Mouse (Mus musculus) heart, postnatal 0 days (tissue): Measurements from ENCODE around the gene Hexb.

Experiments used
- CTCF ChIP-seq: IDR thresholded peaks from 2 replicates; pipeline ENCODE4 v1.5.1; 2016; ENCODE audit warnings: antibody characterized with exemption, control low read depth, low read depth
- EP300 ChIP-seq: IDR thresholded peaks from 2 replicates; pipeline ENCODE4 v1.6.1; 2016; ENCODE audit warnings: antibody characterized with exemption, low read depth

DNA sequence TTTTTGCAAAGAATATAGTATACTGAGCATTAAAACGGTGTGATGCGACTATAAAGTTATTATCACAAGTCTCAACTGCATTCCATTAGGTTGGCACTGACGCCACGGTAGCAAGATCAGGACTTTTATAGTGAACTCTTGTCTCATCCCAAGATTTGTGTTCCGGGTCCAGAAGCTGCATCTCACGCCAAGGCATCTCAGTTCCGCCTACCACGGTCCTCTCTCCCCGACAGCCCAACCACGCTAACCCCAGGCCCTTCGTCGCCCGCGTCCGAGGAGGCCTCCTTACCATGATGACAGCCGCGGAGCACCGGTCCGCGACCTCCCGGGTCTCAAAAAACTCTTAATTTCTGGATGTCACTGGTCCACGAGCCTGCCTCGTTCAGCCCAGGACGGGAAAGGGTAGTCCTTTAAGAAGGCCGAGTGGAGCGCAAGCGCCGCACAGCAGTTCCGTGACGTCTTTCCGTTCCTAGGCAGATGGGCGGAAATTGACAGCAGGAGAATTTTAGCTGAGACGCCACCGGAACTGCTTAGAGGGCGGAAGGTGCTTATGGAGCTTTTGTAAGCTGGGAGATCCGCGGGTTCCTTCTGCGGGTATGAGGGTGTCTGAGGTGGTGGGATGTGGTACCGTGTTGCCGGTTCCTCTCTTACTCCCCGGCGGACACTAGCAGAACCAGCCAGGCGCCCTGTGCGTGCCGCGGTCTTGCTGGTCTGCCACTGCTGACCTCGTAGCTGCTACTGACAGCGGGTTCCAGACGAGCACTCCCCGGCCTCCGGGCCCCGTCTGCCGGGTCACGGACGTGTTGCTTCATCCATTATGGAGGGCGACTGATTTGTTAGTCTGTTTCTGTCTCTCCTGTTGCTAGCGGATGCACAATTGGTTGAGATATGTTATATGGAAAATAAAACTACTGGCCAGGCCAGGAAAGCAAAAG is 60.4 kb downstream of the Hexb start, which contains the start of the genes Gfm2 and Nsa2:
- TF ChIP-seq CTCF (no peak), EP300 (no peak)
